Mouse (Mus musculus) brown adipose tissue, adult 24 weeks (tissue): ENCODE data around the gene 4931409K22Rik. TPM values are rescaled to one million over a fixed set of nuclear protein-coding genes. Genes with fewer than 3 reads are reported as not detected.

ENCODE experiments used
- H3K27ac ChIP-seq: fragments of 200-500 bp; replicated peaks from 2 replicates; pipeline ENCODE4 v1.5.1; 2012; ENCODE audit warnings: low read depth, mild to moderate bottlenecking, low read length
- H3K4me1 ChIP-seq: fragments of 200-500 bp; 2 replicates; pipeline ENCODE4 v1.6.1; 2012; ENCODE audit warnings: low read length, mixed read lengths; ENCODE audit not compliant: control insufficient read depth, insufficient read depth, insufficient read length
- H3K4me3 ChIP-seq: fragments of 200-500 bp; 2 replicates; pipeline ENCODE4 v1.5.1; 2012; ENCODE audit warnings: low read depth, mild to moderate bottlenecking, low read length, moderate library complexity; ENCODE audit not compliant: insufficient read depth
- polyA plus RNA-seq: library from polyadenylated mRNA; stranded (reverse); fragments of >200 nt; gene quantifications from 2 replicates; pipeline ENCODE4 v1.2.4, GENCODE M21; 2012; ENCODE audit not compliant: missing spikeins, insufficient read depth, insufficient read length

Gene 4931409K22Rik
- polyA plus RNA-seq, 1 experiment = not detected

GRCm38 (mm10) chr5:24508406-24508805, 48.2 kb downstream of the 4931409K22Rik start:
- no peak overlapping the region for H3K4me3 ChIP-seq
- H3K27ac ChIP-seq = no peak overlapping the region
- H3K4me1 ChIP-seq = no peaks in the 10 kb centered on the region

GRCm38 (mm10) chr5:24505513-24505912, 51.1 kb downstream of the 4931409K22Rik start:
- Histone ChIP-seq H3K4me3 (no peak overlapping the region), H3K4me1 (no peaks in the 10 kb centered on the region), H3K27ac (no peak overlapping the region)

- Histone ChIP-seq H3K27ac (no peak overlapping the region), H3K4me3 (no peak overlapping the region), H3K4me1 (no peaks in the 10 kb centered on the region)
Observed at GRCm38 (mm10) chr5:24502786-24503185, 53.8 kb downstream of the 4931409K22Rik start.

- H3K27ac ChIP-seq = no peak overlapping the region
- no peak overlapping the region for H3K4me3 ChIP-seq
- H3K4me1 ChIP-seq = no peaks in the 10 kb centered on the region
Observed at GRCm38 (mm10) chr5:24500851-24501250, 55.8 kb downstream of the 4931409K22Rik start.

GRCm38 (mm10) chr5:24499113-24499512, 57.5 kb downstream of the 4931409K22Rik start:
- no peak overlapping the region for H3K27ac ChIP-seq
- no peak overlapping the region for H3K4me3 ChIP-seq
- no peaks in the 10 kb centered on the region for H3K4me1 ChIP-seq

- H3K27ac ChIP-seq = no peak overlapping the region
- no peak overlapping the region for H3K4me3 ChIP-seq
- H3K4me1 ChIP-seq = no peaks in the 10 kb centered on the region
Observed at GRCm38 (mm10) chr5:24497526-24497925, 59.1 kb downstream of the 4931409K22Rik start.

- Histone ChIP-seq H3K4me3 (no peak overlapping the region), H3K27ac (no peak overlapping the region), H3K4me1 (no peaks in the 10 kb centered on the region)
Observed at GRCm38 (mm10) chr5:24496756-24497155, 59.9 kb downstream of the 4931409K22Rik start.

- Histone ChIP-seq H3K4me3 (no peak overlapping the region), H3K27ac (no peak overlapping the region), H3K4me1 (no peaks in the 10 kb centered on the region)
Observed at GRCm38 (mm10) chr5:24495019-24495418, 61.6 kb downstream of the 4931409K22Rik start.

Other genes starting within 250 kb of the 4931409K22Rik start
- 1.4 and 2.3 TPM in 2 replicates for gene Kcnh2, start 205.2 kb downstream of the 4931409K22Rik start, polyA plus RNA-seq
- 10.2 and 11.2 TPM in 2 replicates for gene Nos3, start 192.0 kb downstream of the 4931409K22Rik start, polyA plus RNA-seq
- 5.8 and 6.2 TPM in 2 replicates for gene Atg9b, start 164.7 kb downstream of the 4931409K22Rik start, polyA plus RNA-seq
- 107 and 122 TPM in 2 replicates for gene Abcb8, start 163.1 kb downstream of the 4931409K22Rik start, polyA plus RNA-seq
- gene Asic3, start 143.4 kb downstream of the 4931409K22Rik start, polyA plus RNA-seq = not detected in 2 replicates
- 51.3 and 56.7 TPM in 2 replicates for gene Cdk5, start 133.3 kb downstream of the 4931409K22Rik start, polyA plus RNA-seq
- 8.2 and 14.9 TPM in 2 replicates for gene Slc4a2, start 133.0 kb downstream of the 4931409K22Rik start, polyA plus RNA-seq
- gene Fastk, start 111.5 kb downstream of the 4931409K22Rik start, polyA plus RNA-seq = 148 and 188 TPM in 2 replicates
- 3.8 and 11.7 TPM in 2 replicates for gene Tmub1, start 109.0 kb downstream of the 4931409K22Rik start, polyA plus RNA-seq
- gene Agap3, start 104.6 kb downstream of the 4931409K22Rik start, polyA plus RNA-seq = 17.2 and 23.2 TPM in 2 replicates
- gene Gbx1, start 29.6 kb downstream of the 4931409K22Rik start, polyA plus RNA-seq = not detected in 2 replicates
- 0.59 and 0.67 TPM in 2 replicates for gene Asb10, start 15.8 kb downstream of the 4931409K22Rik start, polyA plus RNA-seq
- 27.8 and 32.1 TPM in 2 replicates for gene Abcf2, start 20.7 kb upstream of the 4931409K22Rik start, polyA plus RNA-seq
- gene Chpf2, start 29.9 kb upstream of the 4931409K22Rik start, polyA plus RNA-seq = 5.8 and 10.2 TPM in 2 replicates
- gene Smarcd3, start 67.6 kb upstream of the 4931409K22Rik start, polyA plus RNA-seq = 15.3 and 16.7 TPM in 2 replicates
- gene Nub1, start 128.7 kb upstream of the 4931409K22Rik start, polyA plus RNA-seq = 20.3 and 26.1 TPM in 2 replicates
- 0.59 TPM in 1 of 2 replicates, not detected in the other for gene Wdr86, start 173.9 kb upstream of the 4931409K22Rik start, polyA plus RNA-seq
- gene Crygn, start 201.2 kb upstream of the 4931409K22Rik start, polyA plus RNA-seq = not detected in 2 replicates